Mouse (Mus musculus) liver, adult 2 months (tissue): ENCODE results near the gene Fam3c.

Source experiments
- CTCF ChIP-seq: fragments of 200-500 bp; IDR thresholded peaks from 2 replicates; pipeline ENCODE4 v1.5.1; 2011; ENCODE audit warnings: low read depth, low read length, control low read depth
- POLR2A ChIP-seq: fragments of 200-500 bp; IDR thresholded peaks from 2 replicates; pipeline ENCODE4 v1.6.1; 2011; ENCODE audit warnings: low read length, control low read depth; ENCODE audit not compliant: insufficient read depth; ENCODE audit errors: extremely low read depth

- no peak for TF ChIP-seq CTCF
- TF ChIP-seq POLR2A, result no peak
Observed at GRCm38 (mm10) chr6:22266018-22266417, 90.0 kb downstream of the Fam3c start.
